Mouse (Mus musculus) central nervous system, embryonic 18 days (tissue): Measurements from ENCODE around the gene Eif6. TPM values are rescaled to one million over a fixed set of nuclear protein-coding genes. Genes with fewer than 3 reads are reported as not detected.

Experiments
- polyA plus RNA-seq: library from polyadenylated mRNA; depleted of rRNA; stranded (reverse); fragments of >200 nt; gene quantifications from 2 replicates; pipeline ENCODE4 v1.2.3, GENCODE M21; 2012; rRNA removed

The Eif6 gene
- polyA plus RNA-seq = 75.0 and 88.9 TPM in 2 replicates

GRCm38 (mm10) chr2:155826630-155827424, at the start of gene Eif6:
Gene Eif6, minus strand, starts transcription at chr2:155826925.

GRCm38 (mm10) chr2:155834732-155835131, 8.0 kb upstream of the Eif6 start, which contains the start of gene Fam83c:
Gene Fam83c, minus strand, starts transcription at chr2:155834854.

GRCm38 (mm10) chr2:155819392-155819448, 7.5 kb downstream of the Eif6 start, which contains the start of gene BC029722:
Gene BC029722, minus strand, starts transcription at chr2:155819426.

GRCm38 (mm10) chr2:155774927-155775684, 51.6 kb downstream of the Eif6 start, which contains the start of gene Mmp24:
Gene Mmp24, plus strand, starts transcription at chr2:155775342.

Other genes starting within 250 kb of the Eif6 start
- 8.3 TPM in 2 replicates for gene Gss, start 234.1 kb downstream of the Eif6 start, polyA plus RNA-seq
- gene Myh7b, start 215.7 kb downstream of the Eif6 start, polyA plus RNA-seq = 0.54 and 2.7 TPM in 2 replicates
- 158 and 171 TPM in 2 replicates for gene Trpc4ap, start 134.5 kb downstream of the Eif6 start, polyA plus RNA-seq
- 75.1 and 76.4 TPM in 2 replicates for gene Edem2, start 97.5 kb downstream of the Eif6 start, polyA plus RNA-seq
- not detected in 2 replicates for gene Gm17581, start 91.1 kb downstream of the Eif6 start, polyA plus RNA-seq
- gene Procr, start 75.8 kb downstream of the Eif6 start, polyA plus RNA-seq = 2.1 TPM in 2 replicates
- 86.0 and 89.4 TPM in 2 replicates for gene Mmp24, start 51.6 kb downstream of the Eif6 start, polyA plus RNA-seq
- gene BC029722, start 7.5 kb downstream of the Eif6 start, polyA plus RNA-seq = 34.6 and 35.2 TPM in 2 replicates
- gene Fam83c, start 7.9 kb upstream of the Eif6 start, polyA plus RNA-seq = not detected in 2 replicates
- 52.4 and 54.0 TPM in 2 replicates for gene Uqcc1, start 103.4 kb upstream of the Eif6 start, polyA plus RNA-seq
- not detected in 2 replicates for gene Gm15557, start 113.8 kb upstream of the Eif6 start, polyA plus RNA-seq
- gene Gdf5, start 118.4 kb upstream of the Eif6 start, polyA plus RNA-seq = 1.2 and 1.6 TPM in 2 replicates
- gene Cep250, start 129.5 kb upstream of the Eif6 start, polyA plus RNA-seq = 20.5 and 20.6 TPM in 2 replicates
- gene 6430550D23Rik, start 181.1 kb upstream of the Eif6 start, polyA plus RNA-seq = 2.8 and 3.5 TPM in 2 replicates
- gene Ergic3, start 181.1 kb upstream of the Eif6 start, polyA plus RNA-seq = 477 and 481 TPM in 2 replicates
- gene Fer1l4, start 226.0 kb upstream of the Eif6 start, polyA plus RNA-seq = 0.04 and 0.12 TPM in 2 replicates
- gene Spag4, start 238.2 kb upstream of the Eif6 start, polyA plus RNA-seq = 8.9 and 9.7 TPM in 2 replicates